Mouse (Mus musculus): ENCODE measurements at regions not wholly inside any gene's neighbourhood (a gene's known extent, or its start where the extent isn't known, plus 50 kb on each side); places are given as distances from the start of the nearest gene placed in this dataset.
"Not testable (repeated sequence)": the region's sequence is repeated elsewhere in the genome, so short reads cannot be mapped to it uniquely, and the experiment has no call there.

DNA sequence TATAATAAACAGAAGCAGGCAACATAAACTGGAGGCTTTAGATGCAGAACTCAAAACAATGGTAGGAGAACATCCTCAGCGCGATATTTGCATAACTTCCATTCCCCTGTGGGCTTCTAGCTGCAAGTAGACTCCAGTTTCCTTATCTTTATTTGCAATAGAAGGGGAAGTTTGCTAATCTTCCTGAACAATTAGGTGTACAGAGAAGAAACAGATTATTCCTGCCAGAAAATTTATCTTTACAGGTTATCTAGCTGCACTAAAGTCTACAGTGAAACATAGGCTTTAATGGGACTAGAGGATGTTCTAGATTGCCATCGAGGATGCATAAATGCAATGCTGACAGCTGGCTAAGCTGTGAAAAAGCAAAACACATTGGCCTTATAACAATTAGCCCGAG, 1544.0 kb downstream of the Efna5 start:
- Histone ChIP-seq H3K4me3 (replicated peaks) (no peak overlapping the region), H3K36me3 (no peaks in the 10 kb centered on the region), H3K27me3 (no peaks in the 10 kb centered on the region), H3K4me2 (no peak overlapping the region), H3K9ac (no peak overlapping the region), H3K4me1 (no peaks in the 10 kb centered on the region), H3K27ac (no peak overlapping the region), H3K9me3 (replicated peaks) (no peaks in the 10 kb centered on the region)
- 88% methylated on average over 4 of the region's 4 CpGs for WGBS
- no peak for ATAC-seq (replicated peaks; ENCODE audit: low FRiP score)

DNA sequence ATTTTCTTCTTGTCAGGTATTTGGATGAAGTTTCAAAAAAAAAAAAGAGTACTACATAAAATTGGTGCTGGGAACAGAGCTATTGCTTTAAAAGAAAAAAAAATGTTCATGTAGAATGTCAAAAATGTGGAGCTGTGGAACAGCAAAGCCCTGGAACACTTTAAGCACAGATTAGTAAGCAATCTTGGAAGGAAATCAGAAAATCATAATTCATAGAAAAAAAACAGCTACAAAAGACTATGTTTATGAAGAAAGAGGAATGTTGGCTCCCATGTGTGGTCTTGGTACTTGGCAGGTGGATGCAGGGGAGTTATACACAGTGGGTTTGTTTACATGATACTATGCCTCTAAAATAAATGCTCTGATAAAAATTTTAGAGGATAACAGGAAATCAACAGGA, 1555.7 kb downstream of the Efna5 start:
- H3K27ac ChIP-seq, result no peak overlapping the region
- ATAC-seq (replicated peaks; ENCODE audit: low FRiP score), result no peak
- no peaks in the 10 kb centered on the region for H3K4me1 ChIP-seq
- H3K9me3 ChIP-seq (replicated peaks), result no peaks in the 10 kb centered on the region
- H3K36me3 ChIP-seq, result no peaks in the 10 kb centered on the region
- H3K4me2 ChIP-seq, result no peak overlapping the region
- no peaks in the 10 kb centered on the region for H3K27me3 ChIP-seq
- H3K4me3 ChIP-seq (replicated peaks), result no peak overlapping the region
- H3K9ac ChIP-seq, result no peak overlapping the region

DNA sequence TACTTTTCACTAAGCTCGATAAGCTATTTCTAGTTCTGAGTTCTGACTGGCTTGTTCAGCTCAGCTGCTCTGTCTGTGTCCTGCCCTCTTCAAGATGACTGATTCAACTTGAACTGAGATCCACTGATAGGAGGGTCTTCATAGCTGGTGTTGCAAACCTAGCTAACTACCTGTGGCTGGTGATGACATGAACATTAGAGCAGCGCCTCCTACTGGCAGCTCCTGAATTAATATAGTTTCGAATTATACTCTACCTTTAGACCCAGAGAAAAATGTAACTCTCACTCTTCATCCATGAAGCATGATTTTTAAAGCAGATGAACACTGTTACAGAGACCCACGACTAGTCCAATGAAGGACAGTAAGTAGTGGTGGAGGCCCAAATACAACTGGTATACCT, 1560.3 kb downstream of the Efna5 start:
- H3K4me3 ChIP-seq (replicated peaks), result no peak overlapping the region
- H3K4me1 ChIP-seq, result no peaks in the 10 kb centered on the region
- H3K9ac ChIP-seq, result no peak overlapping the region
- no peaks in the 10 kb centered on the region for H3K9me3 ChIP-seq (replicated peaks)
- WGBS, result 77% methylated on average over 4 of the region's 4 CpGs
- H3K27me3 ChIP-seq, result no peaks in the 10 kb centered on the region
- no peak for ATAC-seq (replicated peaks; ENCODE audit: low FRiP score)
- H3K27ac ChIP-seq, result no peak overlapping the region
- no peak overlapping the region for H3K4me2 ChIP-seq
- no peaks in the 10 kb centered on the region for H3K36me3 ChIP-seq

DNA sequence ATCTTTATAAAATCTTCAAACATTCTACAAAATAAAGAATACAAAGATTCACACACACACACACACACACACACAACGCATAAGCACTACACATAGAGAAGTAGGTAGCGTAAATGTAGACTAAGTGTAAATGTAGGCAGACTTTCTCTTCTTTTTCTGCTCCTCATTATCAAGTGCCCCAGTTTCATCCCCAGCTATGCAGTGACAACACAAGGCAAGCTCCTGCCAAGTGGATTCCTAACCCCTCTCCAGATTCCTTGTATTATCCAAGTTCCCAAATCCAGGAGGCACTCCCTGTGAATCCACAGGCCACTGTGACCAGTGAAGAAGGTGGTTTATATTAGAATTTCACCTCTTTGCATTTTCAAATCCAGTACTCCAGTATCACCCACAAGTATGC, 1567.7 kb downstream of the Efna5 start:
- Histone ChIP-seq H3K9ac (no peak overlapping the region), H3K4me3 (replicated peaks) (no peak overlapping the region), H3K27ac (no peak overlapping the region), H3K4me1 (no peaks in the 10 kb centered on the region), H3K9me3 (replicated peaks) (no peaks in the 10 kb centered on the region), H3K36me3 (no peaks in the 10 kb centered on the region), H3K4me2 (no peak overlapping the region), H3K27me3 (no peaks in the 10 kb centered on the region)
- ATAC-seq (replicated peaks; ENCODE audit: low FRiP score), result no peak
- WGBS, result 95% methylated on average over 2 of the region's 2 CpGs

DNA sequence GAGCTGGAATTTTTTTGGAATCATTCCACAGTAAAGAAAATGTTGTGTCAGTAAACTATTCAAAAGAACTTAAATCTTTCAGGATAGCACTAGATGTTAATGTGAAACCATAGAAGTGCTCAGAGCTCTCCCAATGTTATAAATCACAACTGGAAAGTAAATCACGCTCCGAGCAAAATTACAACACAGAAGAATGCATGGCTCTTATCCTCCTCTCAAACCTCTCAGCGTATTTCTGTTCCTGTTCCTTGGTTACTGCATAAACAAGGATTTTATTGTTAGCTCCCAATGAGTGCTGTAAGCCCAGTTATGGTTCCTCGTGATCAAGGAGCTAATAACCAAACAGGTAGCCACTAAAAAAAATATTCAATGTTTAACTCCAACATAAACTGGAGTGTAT, 1569.9 kb downstream of the Efna5 start:
- H3K4me2 ChIP-seq, result no peak overlapping the region
- H3K9ac ChIP-seq, result no peak overlapping the region
- no peaks in the 10 kb centered on the region for H3K9me3 ChIP-seq (replicated peaks)
- 29% methylated on average over 4 of the region's 4 CpGs for WGBS
- H3K36me3 ChIP-seq, result no peaks in the 10 kb centered on the region
- no peaks in the 10 kb centered on the region for H3K4me1 ChIP-seq
- 0 out of 2 replicates have a peak, but pooled peaks have one; percentile 40 for ATAC-seq (replicated peaks; ENCODE audit: low FRiP score)
- H3K4me3 ChIP-seq (replicated peaks), result no peak overlapping the region
- no peak overlapping the region for H3K27ac ChIP-seq
- no peaks in the 10 kb centered on the region for H3K27me3 ChIP-seq

- H3K27me3 ChIP-seq, result no peaks in the 10 kb centered on the region
- peak; percentile 73; the same call in 1 of the 2 replicates for ATAC-seq (replicated peaks; ENCODE audit: low FRiP score)
- H3K9me3 ChIP-seq (replicated peaks), result no peaks in the 10 kb centered on the region
- H3K27ac ChIP-seq, result no peak overlapping the region
- no peaks in the 10 kb centered on the region for H3K36me3 ChIP-seq
- no peaks in the 10 kb centered on the region for H3K4me1 ChIP-seq
- WGBS, result 63% methylated on average over 1 of the region's 1 CpGs
- no peak overlapping the region for H3K4me3 ChIP-seq (replicated peaks)
- H3K9ac ChIP-seq, result no peak overlapping the region
- no peak overlapping the region for H3K4me2 ChIP-seq
Measured at GRCm38 (mm10) chr17:61303611-61304010, 1577.5 kb downstream of the Efna5 start.

DNA sequence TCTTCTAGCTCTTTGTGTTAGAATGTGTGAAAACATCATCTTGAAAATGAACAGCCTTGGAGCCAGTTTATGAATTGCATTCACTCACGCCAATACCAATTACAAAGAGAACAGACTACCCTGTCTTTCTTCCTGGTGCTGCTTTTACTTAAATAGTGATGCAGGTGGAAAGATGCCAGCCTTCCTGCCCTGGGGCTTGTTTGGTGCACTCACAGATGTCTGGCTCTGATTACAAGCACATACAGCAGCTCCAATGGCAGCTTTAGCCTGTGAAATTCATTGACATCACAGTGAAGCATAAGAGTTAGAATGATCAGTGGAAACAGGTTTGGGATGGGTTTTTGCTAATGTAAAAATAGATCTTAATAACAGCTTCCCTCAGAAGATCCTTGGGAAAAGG, 1579.1 kb downstream of the Efna5 start:
- H3K9me3 ChIP-seq (replicated peaks), result no peaks in the 10 kb centered on the region
- no peak overlapping the region for H3K9ac ChIP-seq
- no peak overlapping the region for H3K27ac ChIP-seq
- H3K36me3 ChIP-seq, result no peaks in the 10 kb centered on the region
- WGBS, result 68% methylated on average over 1 of the region's 1 CpGs
- H3K4me1 ChIP-seq, result no peaks in the 10 kb centered on the region
- ATAC-seq (replicated peaks; ENCODE audit: low FRiP score), result no peak
- H3K4me3 ChIP-seq (replicated peaks), result no peak overlapping the region
- H3K4me2 ChIP-seq, result no peak overlapping the region
- H3K27me3 ChIP-seq, result no peaks in the 10 kb centered on the region

DNA sequence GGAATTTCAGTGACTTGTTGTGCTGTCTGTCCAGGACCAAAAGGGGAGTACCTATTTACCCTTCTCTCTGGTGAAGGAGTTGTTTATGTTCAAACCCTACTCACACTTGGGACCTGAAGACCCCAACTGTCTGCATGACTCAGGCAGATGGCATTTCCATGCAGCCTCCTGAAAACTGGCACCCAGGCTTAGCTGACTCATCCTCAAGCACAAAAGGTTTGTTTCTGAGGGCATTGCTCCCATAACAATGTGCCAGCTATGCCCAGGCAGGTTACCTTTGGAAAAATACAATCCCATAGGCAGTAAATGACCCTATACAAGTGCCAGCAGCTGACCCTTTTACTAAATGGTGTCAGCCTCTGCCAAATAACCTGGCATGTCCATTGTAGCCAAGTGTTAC, 1579.9 kb downstream of the Efna5 start:
- Histone ChIP-seq H3K27ac (no peak overlapping the region), H3K4me2 (no peak overlapping the region), H3K9ac (no peak overlapping the region), H3K4me3 (replicated peaks) (no peak overlapping the region), H3K27me3 (no peaks in the 10 kb centered on the region), H3K36me3 (no peaks in the 10 kb centered on the region), H3K9me3 (replicated peaks) (no peaks in the 10 kb centered on the region), H3K4me1 (no peaks in the 10 kb centered on the region)
- no peak for ATAC-seq (replicated peaks; ENCODE audit: low FRiP score)

DNA sequence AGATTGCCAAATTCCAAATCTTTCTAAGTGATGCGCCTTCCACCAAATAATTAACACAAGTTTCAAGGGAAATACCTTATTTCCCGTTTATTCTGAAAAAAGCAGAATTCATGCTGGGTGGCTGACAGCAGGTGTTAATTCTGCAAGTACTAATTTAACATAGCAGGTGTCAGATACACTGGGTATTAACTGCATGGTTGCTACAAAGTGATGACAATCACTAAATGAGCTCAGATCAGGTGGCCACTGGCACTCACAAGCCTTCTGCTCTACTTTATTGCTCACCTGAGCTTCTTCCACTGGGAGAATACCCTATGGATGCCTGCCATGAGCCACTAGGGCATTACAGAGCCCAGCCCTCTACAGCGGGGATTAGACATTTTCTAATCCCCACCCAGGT, 1590.0 kb downstream of the Efna5 start:
- H3K4me1 ChIP-seq, result no peaks in the 10 kb centered on the region
- no peak overlapping the region for H3K4me3 ChIP-seq (replicated peaks)
- WGBS, result 82% methylated on average over 3 of the region's 3 CpGs
- no peak overlapping the region for H3K4me2 ChIP-seq
- no peak overlapping the region for H3K27ac ChIP-seq
- no peaks in the 10 kb centered on the region for H3K27me3 ChIP-seq
- H3K9ac ChIP-seq, result no peak overlapping the region
- no peaks in the 10 kb centered on the region for H3K9me3 ChIP-seq (replicated peaks)
- no peaks in the 10 kb centered on the region for H3K36me3 ChIP-seq
- ATAC-seq (replicated peaks; ENCODE audit: low FRiP score), result no peak

GRCm38 (mm10) chr17:61288590-61288989, 1592.5 kb downstream of the Efna5 start:
- Histone ChIP-seq H3K36me3 (no peaks in the 10 kb centered on the region), H3K27me3 (no peaks in the 10 kb centered on the region), H3K4me2 (no peak overlapping the region), H3K9me3 (replicated peaks) (no peaks in the 10 kb centered on the region), H3K4me1 (no peaks in the 10 kb centered on the region), H3K27ac (no peak overlapping the region), H3K4me3 (replicated peaks) (no peak overlapping the region), H3K9ac (no peak overlapping the region)
- 82% methylated on average over 2 of the region's 2 CpGs for WGBS
- no peak for ATAC-seq (replicated peaks; ENCODE audit: low FRiP score)

DNA sequence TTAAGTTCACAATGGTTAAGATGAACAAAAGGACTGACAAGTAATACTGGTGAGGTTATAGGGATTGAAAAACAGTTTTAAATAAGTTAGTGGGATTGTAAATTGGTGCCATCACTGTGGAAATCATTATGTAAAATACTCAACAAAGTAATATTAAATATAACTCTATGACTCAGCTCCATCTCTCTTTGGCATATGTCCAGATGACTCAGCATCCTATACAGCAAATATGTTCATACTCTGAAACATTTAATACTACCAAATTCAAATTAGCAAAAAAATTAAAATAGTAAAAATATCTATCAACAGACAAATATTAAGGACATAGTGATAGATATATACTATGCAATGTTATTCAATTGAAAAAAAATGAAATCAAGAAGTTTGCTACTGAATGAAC, 1607.5 kb downstream of the Efna5 start:
- Histone ChIP-seq H3K4me2 (no peak overlapping the region), H3K4me3 (replicated peaks) (no peak overlapping the region), H3K9ac (no peak overlapping the region), H3K9me3 (replicated peaks) (no peaks in the 10 kb centered on the region), H3K27me3 (no peaks in the 10 kb centered on the region), H3K4me1 (no peaks in the 10 kb centered on the region), H3K27ac (no peak overlapping the region), H3K36me3 (no peaks in the 10 kb centered on the region)
- ATAC-seq (replicated peaks; ENCODE audit: low FRiP score), result no peak

GRCm38 (mm10) chr17:61256526-61256925, 1624.6 kb downstream of the Efna5 start:
- H3K27me3 ChIP-seq; H3K4me2 ChIP-seq; ATAC-seq (replicated peaks; ENCODE audit: low FRiP score); H3K4me3 ChIP-seq (replicated peaks); H3K36me3 ChIP-seq; H3K9me3 ChIP-seq (replicated peaks); H3K27ac ChIP-seq; H3K4me1 ChIP-seq; H3K9ac ChIP-seq: not testable (repeated sequence)
- 55% methylated on average over 1 of the region's 1 CpGs for WGBS

GRCm38 (mm10) chr17:61248411-61248810, 1632.7 kb downstream of the Efna5 start:
- H3K4me2 ChIP-seq, result no peak overlapping the region
- no peaks in the 10 kb centered on the region for H3K36me3 ChIP-seq
- no peaks in the 10 kb centered on the region for H3K27me3 ChIP-seq
- H3K9ac ChIP-seq, result no peak overlapping the region
- H3K4me1 ChIP-seq, result no peaks in the 10 kb centered on the region
- H3K27ac ChIP-seq, result no peak overlapping the region
- 50% methylated on average over 3 of the region's 3 CpGs for WGBS
- no peaks in the 10 kb centered on the region for H3K9me3 ChIP-seq (replicated peaks)
- H3K4me3 ChIP-seq (replicated peaks), result no peak overlapping the region
- ATAC-seq (replicated peaks; ENCODE audit: low FRiP score), result no peak

Measured in kidney, embryonic 15.5 days (tissue).